Mouse (Mus musculus) mature B cell (primary cell): Measurements from ENCODE around the gene Lct.
"Not testable (repeated sequence)": the region's sequence is repeated elsewhere in the genome, so short reads cannot be mapped to it uniquely, and the experiment has no call there.

ENCODE experiments used
- in situ Hi-C: fragments of 300-500 bp; cut with MboI; formaldehyde crosslinking; loops from 2 replicates; pipeline ENCODE4 v1.14.3; 2019

The Lct gene

GRCm38 (mm10) chr1:128295717-128296528 is 32.2 kb downstream of the Lct start:
- in situ Hi-C loops = no loop called here

- in situ Hi-C loops = no loop called here
These were observed 32.8 kb downstream of the Lct start for GRCm38 (mm10) chr1:128295296-128295695.

GRCm38 (mm10) chr1:128293524-128293923 is 34.6 kb downstream of the Lct start:
- in situ Hi-C loops = no loop called here

- in situ Hi-C loops = no loop called here
These were observed 37.8 kb downstream of the Lct start for GRCm38 (mm10) chr1:128290295-128290694.

GRCm38 (mm10) chr1:128285136-128285535 is 43.0 kb downstream of the Lct start:
- in situ Hi-C loops = no loop called here

GRCm38 (mm10) chr1:128284157-128284690 is 43.9 kb downstream of the Lct start:
- in situ Hi-C loops = no loop called here

GRCm38 (mm10) chr1:128282924-128283323 is 45.2 kb downstream of the Lct start:
- in situ Hi-C loops = no loop called here

- in situ Hi-C loops = no loop called here
These were observed 46.4 kb downstream of the Lct start for GRCm38 (mm10) chr1:128281753-128282152.

- in situ Hi-C loops = no loop called here
These were observed 49.6 kb downstream of the Lct start for GRCm38 (mm10) chr1:128278563-128278962.

GRCm38 (mm10) chr1:128275908-128276307 is 52.2 kb downstream of the Lct start:
- in situ Hi-C loops = no loop called here

- in situ Hi-C loops = no loop called here
These were observed 57.4 kb downstream of the Lct start for GRCm38 (mm10) chr1:128270731-128271130.

GRCm38 (mm10) chr1:128267061-128267460 is 61.1 kb downstream of the Lct start:
- in situ Hi-C loops = not testable (repeated sequence)

GRCm38 (mm10) chr1:128244727-128245355 is 83.3 kb downstream of the Lct start:
- in situ Hi-C loops = no loop called here

GRCm38 (mm10) chr1:128243996-128244726 is 84.0 kb downstream of the Lct start:
- in situ Hi-C loops = no loop called here

- in situ Hi-C loops = no loop called here
These were observed 84.5 kb downstream of the Lct start, which contains the start of gene Ubxn4 for GRCm38 (mm10) chr1:128243627-128243995. Gene Ubxn4 (plus strand): TSS chr1:128243964.

- in situ Hi-C loops = no loop called here
These were observed 92.9 kb downstream of the Lct start for GRCm38 (mm10) chr1:128235181-128235580.
